In the genomic region with DNA sequence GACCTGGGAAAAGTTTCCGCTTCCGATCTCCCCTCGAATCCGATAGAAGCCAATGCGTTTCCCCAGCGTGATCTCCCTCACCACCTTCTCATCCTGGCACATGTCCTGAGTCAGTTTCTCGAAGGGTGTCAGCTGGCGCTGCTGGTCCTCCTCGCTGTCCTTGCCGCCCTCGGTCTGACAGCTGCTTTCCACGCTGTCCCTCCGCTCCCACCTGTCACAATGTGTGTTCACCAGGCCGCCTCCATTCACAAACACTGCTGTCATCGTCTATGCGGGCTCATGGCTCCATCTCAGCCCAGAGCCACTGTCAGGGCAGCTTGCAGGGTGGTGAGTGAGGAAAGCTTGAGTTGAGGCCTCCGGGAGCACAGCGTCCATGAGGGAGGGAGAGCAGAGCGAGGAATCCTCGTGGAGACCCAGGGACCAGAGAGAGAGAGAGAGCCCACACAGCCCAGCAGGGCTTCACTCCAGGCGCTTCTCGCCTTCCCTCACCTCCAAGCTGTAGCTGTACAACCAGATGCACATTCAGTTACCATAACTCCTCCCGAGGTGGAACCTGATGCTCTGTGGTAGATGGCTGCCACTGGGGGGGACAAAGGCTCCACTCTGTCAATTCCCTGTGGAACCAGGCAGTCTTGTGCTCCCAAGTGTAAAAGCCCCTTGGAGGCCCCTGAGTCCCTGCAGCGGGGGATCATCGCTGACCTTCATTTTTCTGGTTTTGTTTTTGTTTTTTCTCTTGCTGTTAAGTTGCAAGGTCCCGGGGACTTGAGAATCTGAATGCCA, we compare ENCODE assay signal across 11 mouse cellular contexts. TPM values are rescaled to one million over a fixed set of nuclear protein-coding genes. Genes with fewer than 3 reads are reported as not detected.
DNase-seq lines count a peak whose midpoint lies in the region; ATAC-seq lines count a peak whose summit lies in the region.
"Had no signal": no experiment of that assay in that cellular context is flagged by ENCODE, and none has a peak within 500 bp of the region (broad histone marks: within the 10 kb centered on the region; RNA-seq: fewer than 3 reads in every experiment).

No protein-coding gene starts in this region.

- H3K9ac ChIP-seq in forebrain, embryonic 12.5 days = no peak overlapping the region
- H3K9ac ChIP-seq in hindbrain, embryonic 11.5 days (ENCODE audit: low read depth, low read length) = no peak overlapping the region
- H3K9ac ChIP-seq in midbrain, embryonic 13.5 days (replicated peaks) = 0 out of 2 replicates have a peak overlapping the region, but pooled peaks have one; percentile 26
- H3K9ac ChIP-seq in midbrain, embryonic 15.5 days = no peak overlapping the region
- H3K9ac ChIP-seq: neural tube, embryonic 15.5 days had no signal

- peak overlapping the region; percentile 8; the same call in 1 of the 2 replicates for H3K27ac ChIP-seq in forebrain, embryonic 10.5 days
- H3K27ac ChIP-seq in forebrain, embryonic 12.5 days = no peak overlapping the region
- peak overlapping the region; percentile 50; the same call in 1 of the 2 replicates for H3K27ac ChIP-seq in hindbrain, embryonic 10.5 days
- no peak overlapping the region for H3K27ac ChIP-seq in hindbrain, embryonic 11.5 days (ENCODE audit: low read depth, low read length)
- no peak overlapping the region for H3K27ac ChIP-seq in midbrain, embryonic 13.5 days
- no peak overlapping the region for H3K27ac ChIP-seq in midbrain, embryonic 15.5 days
- H3K27ac ChIP-seq: neural tube, embryonic 15.5 days had no signal

- no peak for ATAC-seq in forebrain, embryonic 12.5 days (ENCODE audit: low FRiP score)
- no peak for ATAC-seq in hindbrain, embryonic 11.5 days (ENCODE audit: low FRiP score)
- ATAC-seq in midbrain, embryonic 13.5 days = peak; percentile 38; the same call in 1 of the 2 replicates
- no peak for ATAC-seq in midbrain, embryonic 15.5 days (replicated peaks)

- H3K36me3 ChIP-seq in forebrain, embryonic 10.5 days (replicated peaks) = no peaks in the 10 kb centered on the region
- no peaks in the 10 kb centered on the region for H3K36me3 ChIP-seq in forebrain, embryonic 12.5 days (replicated peaks)
- no peaks in the 10 kb centered on the region for H3K36me3 ChIP-seq in hindbrain, embryonic 10.5 days
- H3K36me3 ChIP-seq in hindbrain, embryonic 11.5 days (ENCODE audit: control insufficient read depth, insufficient read depth, low read length) = no peaks in the 10 kb centered on the region
- H3K36me3 ChIP-seq in midbrain, embryonic 13.5 days = no peaks in the 10 kb centered on the region
- no peaks in the 10 kb centered on the region for H3K36me3 ChIP-seq in midbrain, embryonic 15.5 days (replicated peaks)

- WGBS in forebrain, embryonic 10.5 days = 71% methylated on average over 26 of the region's 26 CpGs
- 66% methylated on average over 26 of the region's 26 CpGs for WGBS in forebrain, embryonic 12.5 days
- WGBS in hindbrain, embryonic 10.5 days = 65% methylated on average over 26 of the region's 26 CpGs
- 57% methylated on average over 26 of the region's 26 CpGs for WGBS in hindbrain, embryonic 11.5 days
- 65% methylated on average over 26 of the region's 26 CpGs for WGBS in midbrain, embryonic 13.5 days
- WGBS in midbrain, embryonic 15.5 days = 58% methylated on average over 26 of the region's 26 CpGs

- H3K9me3 ChIP-seq in forebrain, embryonic 10.5 days = no peaks in the 10 kb centered on the region
- H3K9me3 ChIP-seq in forebrain, embryonic 12.5 days = no peaks in the 10 kb centered on the region
- H3K9me3 ChIP-seq in hindbrain, embryonic 10.5 days = no peaks in the 10 kb centered on the region
- no peaks in the 10 kb centered on the region for H3K9me3 ChIP-seq in hindbrain, embryonic 11.5 days (ENCODE audit: control insufficient read depth, low read length)
- H3K9me3 ChIP-seq in midbrain, embryonic 13.5 days = no peaks in the 10 kb centered on the region
- H3K9me3 ChIP-seq in midbrain, embryonic 15.5 days = no peaks in the 10 kb centered on the region
- H3K9me3 ChIP-seq: neural tube, embryonic 15.5 days had no signal

- no peak overlapping the region for H3K4me3 ChIP-seq in forebrain, embryonic 10.5 days
- H3K4me3 ChIP-seq in forebrain, embryonic 12.5 days (replicated peaks) = no peak overlapping the region
- no peak overlapping the region for H3K4me3 ChIP-seq in hindbrain, embryonic 10.5 days
- no peak overlapping the region for H3K4me3 ChIP-seq in hindbrain, embryonic 11.5 days (ENCODE audit: low read depth, low read length)
- no peak overlapping the region for H3K4me3 ChIP-seq in midbrain, embryonic 13.5 days (replicated peaks)
- H3K4me3 ChIP-seq in midbrain, embryonic 15.5 days = no peak overlapping the region
- H3K4me3 ChIP-seq: neural tube, embryonic 15.5 days had no signal

- H3K27me3 ChIP-seq in forebrain, embryonic 10.5 days (ENCODE audit: poor library complexity, severe bottlenecking) = no peaks in the 10 kb centered on the region
- H3K27me3 ChIP-seq in forebrain, embryonic 12.5 days = no peaks in the 10 kb centered on the region
- no peaks in the 10 kb centered on the region for H3K27me3 ChIP-seq in hindbrain, embryonic 10.5 days (ENCODE audit: insufficient read depth, poor library complexity, severe bottlenecking)
- no peaks in the 10 kb centered on the region for H3K27me3 ChIP-seq in hindbrain, embryonic 11.5 days (ENCODE audit: control insufficient read depth, insufficient read depth, low read length)
- no peaks in the 10 kb centered on the region for H3K27me3 ChIP-seq in midbrain, embryonic 13.5 days
- H3K27me3 ChIP-seq in midbrain, embryonic 15.5 days (replicated peaks) = no peaks in the 10 kb centered on the region
- H3K27me3 ChIP-seq: neural tube, embryonic 15.5 days had no signal

- no peak overlapping the region for H3K4me2 ChIP-seq in forebrain, embryonic 12.5 days
- H3K4me2 ChIP-seq in hindbrain, embryonic 11.5 days (replicated peaks; ENCODE audit: low read depth, low read length) = no peak overlapping the region
- no peak overlapping the region for H3K4me2 ChIP-seq in midbrain, embryonic 13.5 days (replicated peaks)
- no peak overlapping the region for H3K4me2 ChIP-seq in midbrain, embryonic 15.5 days
- H3K4me2 ChIP-seq: liver, embryonic 11.5 days; neural tube, embryonic 15.5 days had no signal

- no peak for DNase-seq in forebrain, embryonic 10.5 days (ENCODE audit: extremely low spot score, low spot score)
- DNase-seq in hindbrain, embryonic 10.5 days (ENCODE audit: low spot score) = no peak
- DNase-seq in hindbrain, embryonic 11.5 days (ENCODE audit: low spot score) = no peak
- DNase-seq in retina, embryonic 14.5 days (ENCODE audit: low spot score) = peak; percentile 56
- no peak for DNase-seq in urinary bladder, adult 2 months (ENCODE audit: low spot score)
- DNase-seq: gastrocnemius, postnatal 10 days had no signal

- peaks cover 32% of the 10 kb centered on the region for H3K4me1 ChIP-seq in forebrain, embryonic 10.5 days
- peaks cover 7% of the 10 kb centered on the region; the same call in 1 of the 2 replicates for H3K4me1 ChIP-seq in forebrain, embryonic 12.5 days
- peaks cover 8% of the 10 kb centered on the region for H3K4me1 ChIP-seq in hindbrain, embryonic 10.5 days (replicated peaks)
- no peaks in the 10 kb centered on the region for H3K4me1 ChIP-seq in hindbrain, embryonic 11.5 days (replicated peaks; ENCODE audit: control insufficient read depth, insufficient read depth, low read length)
- H3K4me1 ChIP-seq in midbrain, embryonic 13.5 days (replicated peaks) = peaks cover 4% of the 10 kb centered on the region
- H3K4me1 ChIP-seq in midbrain, embryonic 15.5 days = no peaks in the 10 kb centered on the region; the same call in 1 of the 2 replicates

RNA-seq across cellular contexts. Expression of a gene that starts 27.9 kb away (rescaled TPM):
- 3.3 and 3.5 TPM in 2 replicates for polyA plus RNA-seq in forebrain, embryonic 10.5 days (2016; fragmentation: Nextera tagmentation; extraction: Ambion mirVana)
- polyA plus RNA-seq in forebrain, embryonic 12.5 days (2016; fragmentation: Nextera tagmentation; extraction: Ambion mirVana) = 4.1 and 4.8 TPM in 2 replicates
- polyA plus RNA-seq in hindbrain, embryonic 10.5 days (2016; fragmentation: Nextera tagmentation; extraction: Ambion mirVana) = 1.3 and 1.5 TPM in 2 replicates
- 1.0 and 2.1 TPM in 2 replicates for polyA plus RNA-seq in hindbrain, embryonic 11.5 days (2014; fragmentation: Nextera tagmentation; extraction: Ambion mirVana)
- polyA plus RNA-seq in midbrain, embryonic 13.5 days (2015; fragmentation: Nextera tagmentation; extraction: Ambion mirVana) = 2.9 and 3.1 TPM in 2 replicates
- polyA plus RNA-seq in midbrain, embryonic 15.5 days (2015; fragmentation: Nextera tagmentation; extraction: Ambion mirVana) = 4.5 and 4.7 TPM in 2 replicates
- polyA plus RNA-seq in urinary bladder, adult 2 months (2012; rRNA removed) = 0.41 and 0.83 TPM in 2 replicates

RNA-seq across cellular contexts. Expression of a gene that starts 37.6 kb away (rescaled TPM):
- 340 and 341 TPM in 2 replicates for polyA plus RNA-seq in forebrain, embryonic 10.5 days (2016; fragmentation: Nextera tagmentation; extraction: Ambion mirVana)
- polyA plus RNA-seq in forebrain, embryonic 12.5 days (2016; fragmentation: Nextera tagmentation; extraction: Ambion mirVana) = 399 and 410 TPM in 2 replicates
- 342 and 383 TPM in 2 replicates for polyA plus RNA-seq in hindbrain, embryonic 10.5 days (2016; fragmentation: Nextera tagmentation; extraction: Ambion mirVana)
- 493 and 527 TPM in 2 replicates for polyA plus RNA-seq in hindbrain, embryonic 11.5 days (2014; fragmentation: Nextera tagmentation; extraction: Ambion mirVana)
- polyA plus RNA-seq in midbrain, embryonic 13.5 days (2015; fragmentation: Nextera tagmentation; extraction: Ambion mirVana) = 455 and 504 TPM in 2 replicates
- 506 and 523 TPM in 2 replicates for polyA plus RNA-seq in midbrain, embryonic 15.5 days (2015; fragmentation: Nextera tagmentation; extraction: Ambion mirVana)
- polyA plus RNA-seq in urinary bladder, adult 2 months (2012; rRNA removed) = 58.2 and 74.9 TPM in 2 replicates

Comparison
In these comparisons a context has a peak if more than half of its experiments do, and no peak if none do; other contexts are left out.
1. H3K27ac ChIP-seq: peak in forebrain, embryonic 10.5 days (single experiment) and hindbrain, embryonic 10.5 days (single experiment); none in forebrain, embryonic 12.5 days (single experiment), hindbrain, embryonic 11.5 days (single experiment), midbrain, embryonic 13.5 days (single experiment) and midbrain, embryonic 15.5 days (single experiment).